Mouse (Mus musculus) heart, postnatal 0 days (tissue): Measurements from ENCODE around the gene Pmm1. TPM values are rescaled to one million over a fixed set of nuclear protein-coding genes. Genes with fewer than 3 reads are reported as not detected.

ENCODE experiments used
- ATAC-seq: fragments of 200-750 bp; cut with Nextera tagmentation; 2 replicates; pipeline ENCODE4 v1.8.0; 2017; ENCODE audit warnings: low read depth, moderate number of reproducible peaks, moderate library complexity; ENCODE audit not compliant: insufficient read depth
- DNase-seq: peaks from one replicate; pipeline ENCODE4 v3.0.0-alpha.2; 2016; ENCODE audit warnings: low spot score
- H3K27ac ChIP-seq: fragments of 300-500 bp; sonication (generic); 2 replicates; pipeline ENCODE4 v1.5.1; 2014; ENCODE audit warnings: low read depth, mild to moderate bottlenecking
- H3K27me3 ChIP-seq: fragments of 300-500 bp; sonication (generic); 2 replicates; pipeline ENCODE4 v1.6.1; 2014; ENCODE audit warnings: low read length, mixed read lengths; ENCODE audit not compliant: control insufficient read depth, insufficient read depth
- H3K36me3 ChIP-seq: fragments of 300-500 bp; sonication (generic); replicated peaks from 2 replicates; pipeline ENCODE4 v1.6.1; 2014; ENCODE audit warnings: low read length, mixed read lengths; ENCODE audit not compliant: control insufficient read depth, insufficient read depth
- H3K4me1 ChIP-seq: fragments of 300-500 bp; sonication (generic); 2 replicates; pipeline ENCODE4 v1.6.1; 2014; ENCODE audit warnings: antibody characterized with exemption; ENCODE audit not compliant: control insufficient read depth, insufficient read depth
- H3K4me2 ChIP-seq: fragments of 300-500 bp; sonication (generic); 2 replicates; pipeline ENCODE4 v1.6.1; 2014; ENCODE audit warnings: low read depth, mild to moderate bottlenecking, low read length, moderate library complexity
- H3K4me3 ChIP-seq: fragments of 300-500 bp; sonication (generic); 2 replicates; pipeline ENCODE4 v1.5.1; 2014; ENCODE audit warnings: low read depth, low read length
- H3K9ac ChIP-seq: fragments of 300-500 bp; sonication (generic); replicated peaks from 2 replicates; pipeline ENCODE4 v1.6.1; 2014; ENCODE audit warnings: low read depth, low read length, mixed read lengths
- H3K9me3 ChIP-seq: fragments of 300-500 bp; sonication (generic); replicated peaks from 2 replicates; pipeline ENCODE4 v1.6.1; 2016; ENCODE audit warnings: low read length; ENCODE audit not compliant: control insufficient read depth
- CTCF ChIP-seq: IDR thresholded peaks from 2 replicates; pipeline ENCODE4 v1.5.1; 2016; ENCODE audit warnings: antibody characterized with exemption, control low read depth, low read depth
- EP300 ChIP-seq: IDR thresholded peaks from 2 replicates; pipeline ENCODE4 v1.6.1; 2016; ENCODE audit warnings: antibody characterized with exemption, low read depth
- WGBS: fragments of 180-500 bp; shearing (Covaris S2); extraction: QIAGEN DNeasy Blood & Tissue Kit; methylation state at CpG from one replicate; pipeline ENCODE4 v1.1.7; 2014; 5-methylcytosine and 5-hydroxymethylcytosine counted together
- polyA plus RNA-seq: library from polyadenylated mRNA; unstranded; fragments of >200 nt; fragmentation: Nextera tagmentation; extraction: Ambion mirVana; gene quantifications from 2 replicates; pipeline ENCODE4 v1.2.1, GENCODE M21; 2015
- total RNA-seq: library from RNA; depleted of rRNA; stranded (reverse); fragments of >200 nt; gene quantifications from 2 replicates; pipeline ENCODE4 v1.2.3, GENCODE M21; 2014; ENCODE audit warnings: low replicate concordance

The Pmm1 gene
- total and polyA plus RNA-seq, 2 experiments from 2014 or later = 17.8 to 27.0 TPM

- no peak for TF ChIP-seq EP300
- TF ChIP-seq CTCF = no peak
- no peaks in the 10 kb centered on the region for H3K9me3 ChIP-seq
- H3K27ac ChIP-seq = no peak overlapping the region
- H3K4me1 ChIP-seq = peaks cover 10% of the 10 kb centered on the region
- no peak for DNase-seq
- H3K36me3 ChIP-seq = no peaks in the 10 kb centered on the region
- H3K4me2 ChIP-seq = peak overlapping the region; percentile 94
- no peak for ATAC-seq
- peak overlapping the region; percentile 61 for H3K4me3 ChIP-seq
- no peak overlapping the region for H3K9ac ChIP-seq
- no peaks in the 10 kb centered on the region for H3K27me3 ChIP-seq
- 85% methylated on average over 11 of the region's 11 CpGs for WGBS
Measured at GRCm38 (mm10) chr15:81924933-81925332, 35.8 kb downstream of the Pmm1 start.

- Histone ChIP-seq H3K4me2 (no peak overlapping the region), H3K27ac (no peak overlapping the region), H3K9me3 (no peaks in the 10 kb centered on the region), H3K36me3 (peaks cover 5% of the 10 kb centered on the region), H3K9ac (no peak overlapping the region), H3K4me1 (peaks cover 10% of the 10 kb centered on the region), H3K4me3 (no peak overlapping the region), H3K27me3 (no peaks in the 10 kb centered on the region)
- WGBS = 78% methylated on average over 5 of the region's 5 CpGs
- no peak for ATAC-seq
- DNase-seq = no peak
- TF ChIP-seq EP300 (no peak), CTCF (no peak)
Measured at GRCm38 (mm10) chr15:81921255-81921654, 39.5 kb downstream of the Pmm1 start.

- no peak for DNase-seq
- 69% methylated on average over 10 of the region's 10 CpGs for WGBS
- Histone ChIP-seq H3K27ac (no peak overlapping the region), H3K4me3 (no peak overlapping the region), H3K9me3 (no peaks in the 10 kb centered on the region), H3K4me2 (no peak overlapping the region), H3K4me1 (peaks cover 10% of the 10 kb centered on the region), H3K9ac (no peak overlapping the region), H3K27me3 (no peaks in the 10 kb centered on the region), H3K36me3 (peaks cover 11% of the 10 kb centered on the region)
- no peak for TF ChIP-seq CTCF
- TF ChIP-seq EP300 = no peak
- no peak for ATAC-seq
Measured at GRCm38 (mm10) chr15:81920546-81921217, 40.0 kb downstream of the Pmm1 start.

GRCm38 (mm10) chr15:81919062-81919461 lies 41.7 kb downstream of the Pmm1 start:
- Histone ChIP-seq H3K27me3 (no peaks in the 10 kb centered on the region), H3K9me3 (no peaks in the 10 kb centered on the region), H3K9ac (no peak overlapping the region), H3K4me3 (no peak overlapping the region), H3K4me2 (no peak overlapping the region), H3K4me1 (no peaks in the 10 kb centered on the region), H3K36me3 (peaks cover 26% of the 10 kb centered on the region), H3K27ac (no peak overlapping the region)
- no peak for ATAC-seq
- TF ChIP-seq EP300 = no peak
- no peak for TF ChIP-seq CTCF
- DNase-seq = no peak
- 61% methylated on average over 5 of the region's 5 CpGs for WGBS

GRCm38 (mm10) chr15:81917621-81918463 lies 42.9 kb downstream of the Pmm1 start:
- no peak for TF ChIP-seq EP300
- peak; percentile 87 for TF ChIP-seq CTCF
- H3K27me3 ChIP-seq = no peaks in the 10 kb centered on the region
- DNase-seq (peak; percentile 51), ATAC-seq (peak; percentile 76)
- H3K36me3 ChIP-seq = peaks cover 39% of the 10 kb centered on the region
- WGBS = 54% methylated on average over 6 of the region's 6 CpGs
- no peak overlapping the region for H3K27ac ChIP-seq
- H3K4me1 ChIP-seq = no peaks in the 10 kb centered on the region
- H3K9me3 ChIP-seq = no peaks in the 10 kb centered on the region
- H3K9ac ChIP-seq = no peak overlapping the region
- no peak overlapping the region for H3K4me2 ChIP-seq
- no peak overlapping the region for H3K4me3 ChIP-seq

GRCm38 (mm10) chr15:81917201-81917600 lies 43.5 kb downstream of the Pmm1 start:
- DNase-seq = no peak
- H3K4me3 ChIP-seq = no peak overlapping the region
- 77% methylated on average over 12 of the region's 12 CpGs for WGBS

More at GRCm38 (mm10) chr15:81917201-81917600, 43.5 kb downstream of the Pmm1 start:
- Histone ChIP-seq H3K36me3 (peaks cover 45% of the 10 kb centered on the region), H3K27ac (no peak overlapping the region), H3K27me3 (no peaks in the 10 kb centered on the region), H3K4me2 (no peak overlapping the region), H3K9ac (no peak overlapping the region), H3K9me3 (no peaks in the 10 kb centered on the region), H3K4me1 (no peaks in the 10 kb centered on the region)
- no peak for ATAC-seq
- no peak for TF ChIP-seq CTCF
- no peak for TF ChIP-seq EP300
